Comparison of ENCODE assay signal across 21 mouse cellular contexts in the genomic region with DNA sequence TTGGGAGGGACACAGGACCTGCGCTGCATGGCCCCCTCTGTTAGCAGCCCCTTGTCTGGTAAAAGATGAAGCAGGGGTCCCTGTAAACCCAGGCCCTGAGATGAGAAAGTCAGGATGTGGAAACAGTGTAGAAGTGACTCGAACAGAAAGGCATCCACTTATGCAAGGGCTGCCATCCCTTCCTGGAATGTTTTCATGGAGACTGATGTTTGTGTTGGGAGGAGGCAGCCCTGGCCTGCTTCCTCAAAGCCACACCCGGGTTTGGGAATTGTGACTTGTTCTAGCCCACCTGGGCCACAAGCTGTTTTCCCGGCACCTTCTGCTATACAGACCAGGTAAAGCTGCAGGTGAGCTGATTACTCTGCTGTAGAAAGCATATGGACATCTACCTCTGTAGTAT. TPM values are rescaled to one million over a fixed set of nuclear protein-coding genes. Genes with fewer than 3 reads are reported as not detected.
DNase-seq lines count a peak whose midpoint lies in the region; ATAC-seq and TF ChIP-seq lines count a peak whose summit lies in the region.
"Had no signal": no experiment of that assay in that cellular context is flagged by ENCODE, and none has a peak within 500 bp of the region (broad histone marks: within the 10 kb centered on the region; RNA-seq: fewer than 3 reads in every experiment).

No protein-coding gene starts in this region.

- TF ChIP-seq CTCF in gastrocnemius, adult 2 months (IDR thresholded peaks at IDR 0.05) = no peak
- TF ChIP-seq CTCF in lung, adult 2 months (IDR thresholded peaks at IDR 0.05; ENCODE audit: insufficient read depth, low read length) = no peak
- no peak for TF ChIP-seq CTCF in thymus, adult 2 months (IDR thresholded peaks at IDR 0.05; ENCODE audit: borderline replicate concordance, control insufficient read depth, extremely low read depth, insufficient read depth, low read length, poor library complexity)

- ATAC-seq in kidney, embryonic 14.5 days (ENCODE audit: low FRiP score, low TSS enrichment) = no peak
- ATAC-seq: CD4-positive, CD25-positive, alpha-beta regulatory T cell, adult 4 months; forebrain, embryonic 15.5 days; intestine, postnatal 0 days; midbrain, embryonic 16.5 days had no signal

- no peaks in the 10 kb centered on the region for H3K27me3 ChIP-seq in thymus, adult 2 months (ENCODE audit: control insufficient read depth, insufficient read depth, low read length)
- H3K27me3 ChIP-seq in kidney, embryonic 14.5 days (ENCODE audit: control insufficient read depth, insufficient read depth, low read length) = no peaks in the 10 kb centered on the region
- H3K27me3 ChIP-seq: forebrain, embryonic 15.5 days; heart, embryonic 13.5 days; kidney, embryonic 15.5 days; stomach, embryonic 15.5 days had no signal

- H3K4me3 ChIP-seq in gastrocnemius, adult 2 months = no peak overlapping the region
- no peak overlapping the region for H3K4me3 ChIP-seq in lung, adult 2 months (replicated peaks; ENCODE audit: extremely low read depth, low read depth, low read length)
- H3K4me3 ChIP-seq in thymus, adult 2 months (ENCODE audit: control insufficient read depth, insufficient read depth, low read length) = no peak overlapping the region
- H3K4me3 ChIP-seq in kidney, embryonic 14.5 days (ENCODE audit: low read length) = no peak overlapping the region
- H3K4me3 ChIP-seq: forebrain, embryonic 15.5 days; heart, embryonic 13.5 days; kidney, embryonic 15.5 days; stomach, embryonic 15.5 days had no signal

- H3K9ac ChIP-seq in kidney, embryonic 14.5 days (ENCODE audit: low read depth, low read length) = no peak overlapping the region
- H3K9ac ChIP-seq: forebrain, embryonic 15.5 days; heart, embryonic 13.5 days; kidney, embryonic 15.5 days; stomach, embryonic 15.5 days had no signal

- 41% methylated on average over 4 of the region's 4 CpGs for WGBS in lung, adult 2 months
- 97% methylated on average over 4 of the region's 4 CpGs for WGBS in thymus, adult 2 months
- WGBS in kidney, embryonic 14.5 days = 94% methylated on average over 4 of the region's 4 CpGs

- H3K36me3 ChIP-seq in thymus, adult 2 months (ENCODE audit: control insufficient read depth, insufficient read depth, low read length) = peaks cover 19% of the 10 kb centered on the region
- peaks cover 44% of the 10 kb centered on the region for H3K36me3 ChIP-seq in kidney, embryonic 14.5 days (ENCODE audit: control insufficient read depth, insufficient read depth, low read length)

- no peaks in the 10 kb centered on the region for H3K9me3 ChIP-seq in kidney, embryonic 14.5 days (ENCODE audit: control insufficient read depth, low read length)
- H3K9me3 ChIP-seq: forebrain, embryonic 15.5 days; heart, embryonic 13.5 days; kidney, embryonic 15.5 days; stomach, embryonic 15.5 days had no signal

- DNase-seq in gastrocnemius, adult 2 months = no peak
- no peak for DNase-seq in gastrocnemius, postnatal 25 days
- DNase-seq in lung, adult 2 months = peak; percentile 50
- DNase-seq in lung, postnatal 14 days = peak; percentile 39
- no peak for DNase-seq in thymus, adult 2 months
- no peak for DNase-seq in thymus, postnatal 25 days
- DNase-seq: cerebellum, adult 11-12 months; cerebellum, postnatal 10 days; gastrocnemius, postnatal 14 days; heart, adult 18-20 months; heart, postnatal 14 days; kidney, postnatal 4 days; thymus, postnatal 4 days had no signal

- intact Hi-C loops in gastrocnemius, adult 2 months (cut with DNase I) = no loop called here

- H3K4me1 ChIP-seq in lung, adult 2 months (ENCODE audit: control insufficient read depth, insufficient read depth, low read length) = peaks cover 8% of the 10 kb centered on the region
- H3K4me1 ChIP-seq in thymus, adult 2 months (replicated peaks; ENCODE audit: control insufficient read depth, insufficient read depth, low read length) = peaks cover 4% of the 10 kb centered on the region; the same call in 1 of the 2 replicates
- peaks cover 12% of the 10 kb centered on the region for H3K4me1 ChIP-seq in kidney, embryonic 14.5 days (ENCODE audit: control insufficient read depth, insufficient read depth, low read length)

- H3K27ac ChIP-seq in gastrocnemius, adult 2 months = peak overlapping the region; percentile 90
- no peak overlapping the region for H3K27ac ChIP-seq in thymus, adult 2 months (ENCODE audit: control insufficient read depth, insufficient read depth, low read length)
- no peak overlapping the region for H3K27ac ChIP-seq in kidney, embryonic 14.5 days (ENCODE audit: low read depth, low read length)
- H3K27ac ChIP-seq: forebrain, embryonic 15.5 days; heart, embryonic 13.5 days; kidney, embryonic 15.5 days; stomach, embryonic 15.5 days had no signal

- H3K4me2 ChIP-seq in kidney, embryonic 14.5 days (replicated peaks; ENCODE audit: low read depth, low read length) = no peak overlapping the region
- H3K4me2 ChIP-seq: forebrain, embryonic 15.5 days; heart, embryonic 13.5 days; kidney, embryonic 15.5 days; stomach, embryonic 15.5 days had no signal

- no peak for TF ChIP-seq POLR2A in lung, adult 2 months (IDR thresholded peaks at IDR 0.05; ENCODE audit: borderline replicate concordance, extremely low read depth, low read depth, low read length)
- TF ChIP-seq POLR2A in thymus, adult 2 months (IDR thresholded peaks at IDR 0.05; ENCODE audit: control insufficient read depth, extremely low read depth, insufficient read depth, low read length, poor library complexity) = no peak

RNA-seq across cellular contexts. Expression of gene Pqlc2, which starts 54.4 kb away (rescaled TPM):
- total RNA-seq in gastrocnemius, adult 2 months (2021) = 1 to 10 TPM; 4.9 to 7.2 TPM
- 1 to 10 TPM; 4.9 to 6.9 TPM for total RNA-seq in gastrocnemius, postnatal 25 days (2021)
- 28.1 and 34.0 TPM in 2 replicates for polyA plus RNA-seq in lung, adult 2 months (2012; rRNA removed)
- 42.6 and 50.1 TPM in 2 replicates for polyA plus RNA-seq in thymus, adult 2 months (2012; rRNA removed)
- polyA plus RNA-seq in kidney, embryonic 14.5 days (2014; fragmentation: Nextera tagmentation; extraction: Ambion mirVana) = 10.4 and 13.3 TPM in 2 replicates

RNA-seq across cellular contexts. Expression of gene Akr7a5, which starts 54.4 kb away (rescaled TPM):
- 10 to 100 TPM; 31.2 to 34.7 TPM for total RNA-seq in gastrocnemius, adult 2 months (2021)
- 10 to 100 TPM; 30.5 to 35.9 TPM for total RNA-seq in gastrocnemius, postnatal 25 days (2021)
- polyA plus RNA-seq in lung, adult 2 months (2012; rRNA removed) = 30.9 and 32.4 TPM in 2 replicates
- polyA plus RNA-seq in thymus, adult 2 months (2012; rRNA removed) = 29.5 and 33.3 TPM in 2 replicates
- polyA plus RNA-seq in kidney, embryonic 14.5 days (2014; fragmentation: Nextera tagmentation; extraction: Ambion mirVana) = 139 and 141 TPM in 2 replicates

Comparison
In these comparisons a context has a peak if more than half of its experiments do, and no peak if none do; other contexts are left out.
1. DNase-seq: peak in lung, adult 2 months (single experiment) and lung, postnatal 14 days (single experiment); none in gastrocnemius, adult 2 months (single experiment), gastrocnemius, postnatal 25 days (single experiment), thymus, adult 2 months (single experiment) and thymus, postnatal 25 days (single experiment).